Mouse (Mus musculus): ENCODE results near the gene Rad21l.
"Not testable (repeated sequence)": the region's sequence is repeated elsewhere in the genome, so short reads cannot be mapped to it uniquely, and the experiment has no call there.

Gene Rad21l

GRCm38 (mm10) chr2:151628011-151628410 lies 40.3 kb downstream of the Rad21l start:
- no peak for DNase-seq

GRCm38 (mm10) chr2:151626296-151626695 lies 42.0 kb downstream of the Rad21l start:
- no peak for DNase-seq

GRCm38 (mm10) chr2:151623776-151624175 lies 44.6 kb downstream of the Rad21l start:
- no peak for DNase-seq

GRCm38 (mm10) chr2:151616551-151617329 lies 51.6 kb downstream of the Rad21l start:
- DNase-seq: no peak

GRCm38 (mm10) chr2:151615779-151616178 lies 52.6 kb downstream of the Rad21l start:
- not testable (repeated sequence) for DNase-seq

- DNase-seq: no peak
These were observed 58.4 kb downstream of the Rad21l start for GRCm38 (mm10) chr2:151609974-151610373.

- DNase-seq: no peak
These were observed 59.9 kb downstream of the Rad21l start for GRCm38 (mm10) chr2:151608435-151608834.

GRCm38 (mm10) chr2:151605437-151605987 lies 62.8 kb downstream of the Rad21l start:
- DNase-seq: peak; percentile 10

- no peak for DNase-seq
These were observed 64.7 kb downstream of the Rad21l start for GRCm38 (mm10) chr2:151603630-151604029.

- no peak for DNase-seq
These were observed 66.2 kb downstream of the Rad21l start for GRCm38 (mm10) chr2:151602106-151602505.

- no peak for DNase-seq
These were observed 70.3 kb downstream of the Rad21l start for GRCm38 (mm10) chr2:151598068-151598467.

All from liver (tissue).